ENCODE assay signal across 8 mouse cellular contexts in genomic region chr2:128211022-128211880, GRCm38 (mm10).
DNase-seq lines count a peak whose midpoint lies in the region; ATAC-seq and TF ChIP-seq lines count a peak whose summit lies in the region.

No protein-coding gene starts in this region.

- peak overlapping the region; percentile 36 for H3K4me3 ChIP-seq in lung, adult 2 months (replicated peaks; ENCODE audit: extremely low read depth, low read depth, low read length)
- H3K4me3 ChIP-seq in heart, embryonic 16.5 days (ENCODE audit: low read length), result no peak overlapping the region
- no peak overlapping the region for H3K4me3 ChIP-seq in neural tube, embryonic 14.5 days (ENCODE audit: low read depth, low read length)

- TF ChIP-seq CTCF in lung, adult 2 months (IDR thresholded peaks at IDR 0.05; ENCODE audit: insufficient read depth, low read length), result no peak

- H3K36me3 ChIP-seq in heart, embryonic 16.5 days (ENCODE audit: control insufficient read depth, insufficient read depth), result no peaks in the 10 kb centered on the region
- no peaks in the 10 kb centered on the region for H3K36me3 ChIP-seq in neural tube, embryonic 14.5 days (ENCODE audit: control insufficient read depth, insufficient read depth, low read length)

- DNase-seq in lung, adult 2 months, result no peak
- no peak for DNase-seq in lung, adult 18-20 months
- peak; percentile 17 for DNase-seq in liver
- DNase-seq in adrenal gland, postnatal 4 days (ENCODE audit: low spot score in 2 of 2), result no peak
- DNase-seq in thymus, postnatal 25 days, result no peak

- H3K27me3 ChIP-seq in heart, embryonic 16.5 days (ENCODE audit: control insufficient read depth, insufficient read depth, low read length), result no peaks in the 10 kb centered on the region
- H3K27me3 ChIP-seq in neural tube, embryonic 14.5 days (ENCODE audit: control insufficient read depth, insufficient read depth, low read length), result no peaks in the 10 kb centered on the region

- no peaks in the 10 kb centered on the region for H3K9me3 ChIP-seq in heart, embryonic 16.5 days (replicated peaks; ENCODE audit: control insufficient read depth, low read length)
- no peaks in the 10 kb centered on the region for H3K9me3 ChIP-seq in neural tube, embryonic 14.5 days (ENCODE audit: control insufficient read depth, low read length)

- H3K9ac ChIP-seq in heart, embryonic 16.5 days (ENCODE audit: low read length), result no peak overlapping the region
- no peak overlapping the region for H3K9ac ChIP-seq in neural tube, embryonic 14.5 days (replicated peaks; ENCODE audit: low read depth, low read length)

- WGBS in lung, adult 2 months, result 28% methylated on average over 19 of the region's 19 CpGs
- WGBS in heart, embryonic 16.5 days, result 27% methylated on average over 19 of the region's 19 CpGs
- 15% methylated on average over 19 of the region's 19 CpGs for WGBS in neural tube, embryonic 14.5 days

- peak overlapping the region; percentile 39; the same call in 1 of the 2 replicates for H3K4me2 ChIP-seq in heart, embryonic 16.5 days (ENCODE audit: low read depth, low read length)
- H3K4me2 ChIP-seq in neural tube, embryonic 14.5 days (ENCODE audit: low read depth, low read length), result peak overlapping the region; percentile 21; the same call in 1 of the 2 replicates

- H3K27ac ChIP-seq in heart, embryonic 16.5 days (ENCODE audit: low read length), result 0 out of 2 replicates have a peak overlapping the region, but pooled peaks have one; percentile 9
- H3K27ac ChIP-seq in neural tube, embryonic 14.5 days (ENCODE audit: low read depth, low read length), result no peak overlapping the region

- no peak for TF ChIP-seq POLR2A in lung, adult 2 months (IDR thresholded peaks at IDR 0.05; ENCODE audit: borderline replicate concordance, extremely low read depth, low read depth, low read length)

- peak; percentile 60; the same call in 1 of the 2 replicates for ATAC-seq in heart, embryonic 16.5 days (replicated peaks; ENCODE audit: extremely low read depth, insufficient read depth, low FRiP score)
- peak; percentile 28; the same call in 1 of the 2 replicates for ATAC-seq in neural tube, embryonic 14.5 days (ENCODE audit: low read depth)
- ATAC-seq in monocyte, adult 5-6 weeks (replicated peaks; ENCODE audit: insufficient number of reproducible peaks, low FRiP score, low TSS enrichment, poor library complexity, severe bottlenecking), result no peak

- H3K4me1 ChIP-seq in lung, adult 2 months (ENCODE audit: control insufficient read depth, insufficient read depth, low read length), result 0 out of 2 replicates have a peak, but pooled peaks cover 7% of the 10 kb centered on the region
- H3K4me1 ChIP-seq in heart, embryonic 16.5 days (ENCODE audit: control insufficient read depth, insufficient read depth, low read length), result peaks cover 16% of the 10 kb centered on the region
- H3K4me1 ChIP-seq in neural tube, embryonic 14.5 days (ENCODE audit: control insufficient read depth, insufficient read depth, low read length), result peaks cover 7% of the 10 kb centered on the region
